Mouse (Mus musculus) ES-E14 (cell line): ENCODE data around the gene Psmd8. TPM values are rescaled to one million over a fixed set of nuclear protein-coding genes. Genes with fewer than 3 reads are reported as not detected.
A peak's percentile ranks its signal among the peaks of the same experiment; 100 is the strongest.

ENCODE experiments used
- DNase-seq: peaks from one replicate; pipeline ENCODE4 v3.0.0-alpha.2; 2013; ENCODE audit warnings: low read depth, low spot score
- H3K27ac ChIP-seq: 2 replicates; pipeline ENCODE4 v1.5.1; 2012; ENCODE audit warnings: low read depth, mild to moderate bottlenecking, low read length, moderate library complexity, mixed read lengths; ENCODE audit not compliant: poor library complexity, insufficient read depth, severe bottlenecking
- H3K36me3 ChIP-seq: 2 replicates; pipeline ENCODE4 v1.6.1; 2012; ENCODE audit warnings: mild to moderate bottlenecking, low read length, moderate library complexity, mixed read lengths; ENCODE audit not compliant: control insufficient read depth, poor library complexity, insufficient read depth, severe bottlenecking
- H3K4me1 ChIP-seq, 2 experiments: fragments of 150-350 bp in 1 of 2; sonication (generic) in 1 of 2; 2 replicates each; pipeline ENCODE4 v1.6.1; 2012; ENCODE audit warnings: low read length in 2 of 2, mild to moderate bottlenecking in 1 of 2, mixed read lengths in 1 of 2; ENCODE audit not compliant: control insufficient read depth in 2 of 2, insufficient read depth in 2 of 2, poor library complexity in 1 of 2
- H3K4me3 ChIP-seq, 2 experiments: fragments of 150-350 bp in 1 of 2; sonication (generic) in 1 of 2; 2 replicates each; pipeline ENCODE4 v1.5.1; 2012; ENCODE audit warnings: low read length in 2 of 2, low read depth in 1 of 2, mild to moderate bottlenecking in 1 of 2, mixed read lengths in 1 of 2; ENCODE audit not compliant: insufficient read depth in 1 of 2, poor library complexity in 1 of 2, severe bottlenecking in 1 of 2
- H3K9ac ChIP-seq: 2 replicates; pipeline ENCODE4 v1.6.1; 2012; ENCODE audit warnings: low read depth, mild to moderate bottlenecking, low read length, mixed read lengths; ENCODE audit not compliant: poor library complexity, insufficient read depth, severe bottlenecking
- H3K9me3 ChIP-seq: fragments of 150-350 bp; sonication (generic); 2 replicates; pipeline ENCODE4 v1.6.1; 2012; ENCODE audit warnings: low read depth, mild to moderate bottlenecking, low read length; ENCODE audit not compliant: control insufficient read depth, insufficient read depth
- CHD2 ChIP-seq: IDR thresholded peaks from 2 replicates; pipeline ENCODE4 v1.6.1; 2014; ENCODE audit warnings: mild to moderate bottlenecking, low read depth, low read length, inconsistent platforms
- HCFC1 ChIP-seq: IDR thresholded peaks from 2 replicates; pipeline ENCODE4 v1.6.1; 2012; ENCODE audit warnings: low read length, inconsistent platforms, borderline replicate concordance; ENCODE audit not compliant: insufficient read depth
- MAFK ChIP-seq: IDR thresholded peaks from 2 replicates; pipeline ENCODE4 v1.6.1; 2014; ENCODE audit warnings: mild to moderate bottlenecking, low read depth, low read length, inconsistent platforms; ENCODE audit not compliant: insufficient read depth
- ZC3H11A ChIP-seq: IDR thresholded peaks from 2 replicates; pipeline ENCODE4 v1.6.1; 2012; ENCODE audit warnings: low read depth, mild to moderate bottlenecking, inconsistent platforms, low read length, borderline replicate concordance
- ZNF384 ChIP-seq: IDR thresholded peaks from 2 replicates; pipeline ENCODE4 v1.6.1; 2012; ENCODE audit warnings: low read depth, low read length, inconsistent platforms
- in situ Hi-C, 2 experiments: fragments of 600-800 bp; cut with MboI; formaldehyde crosslinking; loops; one replicate each; pipeline ENCODE4 v1.15.1; 2025; ENCODE audit warnings: low sequenced_read_pairs in 2 of 2, inconsistent platforms in 1 of 2; ENCODE audit not compliant: unreplicated experiment in 2 of 2
- total RNA-seq: library from RNA; depleted of rRNA; stranded (reverse); fragments of 300-350 nt; gene quantifications from 2 replicates; pipeline ENCODE4 v1.2.3, GENCODE M21; 2012

Gene Psmd8
- total RNA-seq, 1 experiment: 211 TPM

- H3K9me3 ChIP-seq: no peaks in the 10 kb centered on the region
- H3K27ac ChIP-seq: peak overlapping the region; percentile 9; the same call in 1 of the 2 replicates
- H3K36me3 ChIP-seq: peaks cover 8% of the 10 kb centered on the region
- H3K9ac ChIP-seq: peak overlapping the region; percentile 46; the same call in 1 of the 2 replicates
- peaks cover 4 to 28% of the 10 kb centered on the region in 2 experiments; a peak in 3 of 4 replicates for H3K4me1 ChIP-seq
- TF ChIP-seq ZNF384 (no peak), HCFC1 (no peak), ZC3H11A (no peak), CHD2 (no peak), MAFK (no peak)
- in situ Hi-C loops: no loop called here
- DNase-seq: no peak
- peak overlapping the region; percentile 71 to 99 for H3K4me3 ChIP-seq
Observed at GRCm38 (mm10) chr7:29168121-29168695, 12.3 kb downstream of the Psmd8 start.

GRCm38 (mm10) chr7:29167656-29168055 is 12.8 kb downstream of the Psmd8 start:
- Histone ChIP-seq H3K27ac (0 out of 2 replicates have a peak overlapping the region, but pooled peaks have one; percentile 24), H3K9me3 (no peaks in the 10 kb centered on the region), H3K9ac (peak overlapping the region; percentile 46; the same call in 1 of the 2 replicates), H3K4me1 (peaks cover 4 to 23% of the 10 kb centered on the region in 2 experiments; a peak in 3 of 4 replicates), H3K36me3 (peaks cover 3% of the 10 kb centered on the region; the same call in 1 of the 2 replicates), H3K4me3 (peak overlapping the region; percentile 71 to 99; a peak in 3 of 4 replicates)
- DNase-seq: no peak
- in situ Hi-C loops: no loop called here
- TF ChIP-seq MAFK (no peak), ZC3H11A (no peak), CHD2 (no peak), HCFC1 (no peak), ZNF384 (no peak)

- TF ChIP-seq ZNF384: no peak
- Histone ChIP-seq H3K9me3 (no peaks in the 10 kb centered on the region), H3K4me3 (peak overlapping the region in 1 of 2 experiments; percentile 21; a peak in 1 of 4 replicates), H3K9ac (no peak overlapping the region), H3K27ac (no peak overlapping the region), H3K4me1 (peaks cover 2 to 28% of the 10 kb centered on the region in 2 experiments), H3K36me3 (peaks cover 2% of the 10 kb centered on the region; the same call in 1 of the 2 replicates)
- in situ Hi-C loops: no loop called here
- DNase-seq: peak; percentile 97
Observed at GRCm38 (mm10) chr7:29162750-29163525, 17.6 kb downstream of the Psmd8 start.

GRCm38 (mm10) chr7:29162294-29162693 is 18.2 kb downstream of the Psmd8 start:
- Histone ChIP-seq H3K4me1 (peaks cover 5 to 23% of the 10 kb centered on the region in 2 experiments), H3K9ac (no peak overlapping the region), H3K36me3 (peaks cover 2% of the 10 kb centered on the region; the same call in 1 of the 2 replicates), H3K9me3 (no peaks in the 10 kb centered on the region), H3K4me3 (no peak overlapping the region), H3K27ac (no peak overlapping the region)
- no peak for DNase-seq
- TF ChIP-seq HCFC1 (no peak), MAFK (no peak), CHD2 (no peak), ZC3H11A (no peak), ZNF384 (no peak)
- in situ Hi-C loops: no loop called here
